Mouse (Mus musculus): Measurements from ENCODE around the gene Zbtb42. TPM values are rescaled to one million over a fixed set of nuclear protein-coding genes. Genes with fewer than 3 reads are reported as not detected.

Zbtb42 gene
- 1.8 and 2.4 TPM in 2 replicates for polyA plus RNA-seq (2015; fragmentation: Nextera tagmentation; extraction: Ambion mirVana)

GRCm38 (mm10) chr12:112678555-112679026 lies at the start of gene Zbtb42:
Gene Zbtb42, plus strand, starts transcription at chr12:112678828.
- Histone ChIP-seq H3K9me3 (replicated peaks) (no peaks in the 10 kb centered on the region), H3K4me3 (replicated peaks) (peak within 1 kb of the TSS; percentile 54), H3K4me1 (peaks cover 45% of the 10 kb centered on the region), H3K9ac (replicated peaks) (peak within 1 kb of the TSS; percentile 47), H3K27me3 (replicated peaks) (peaks cover 43% of the 10 kb centered on the region), H3K36me3 (no peaks in the 10 kb centered on the region), H3K27ac (replicated peaks) (no peak within 1 kb of the TSS), H3K4me2 (peak within 1 kb of the TSS; percentile 96)
- no peak for ATAC-seq (ENCODE audit: low FRiP score)
- WGBS = 0% methylated on average over 48 of the region's 60 CpGs

GRCm38 (mm10) chr12:112628928-112629721 lies 49.5 kb upstream of the Zbtb42 start:
- Histone ChIP-seq H3K4me3 (replicated peaks) (peak overlapping the region; percentile 19; the same call in 1 of the 2 replicates), H3K36me3 (no peaks in the 10 kb centered on the region), H3K4me1 (peaks cover 9% of the 10 kb centered on the region), H3K27me3 (replicated peaks) (no peaks in the 10 kb centered on the region), H3K9me3 (replicated peaks) (no peaks in the 10 kb centered on the region), H3K9ac (replicated peaks) (peak overlapping the region; percentile 1; the same call in 1 of the 2 replicates), H3K27ac (replicated peaks) (no peak overlapping the region), H3K4me2 (peak overlapping the region; percentile 49)
- ATAC-seq (ENCODE audit: low FRiP score) = peak; percentile 80
- WGBS = 38% methylated on average over 19 of the region's 19 CpGs

GRCm38 (mm10) chr12:112630029-112630428 lies 48.6 kb upstream of the Zbtb42 start:
- 93% methylated on average over 12 of the region's 12 CpGs for WGBS
- H3K9ac ChIP-seq (replicated peaks) = no peak overlapping the region

GRCm38 (mm10) chr12:112630796-112631195 lies 47.8 kb upstream of the Zbtb42 start:
- 85% methylated on average over 5 of the region's 5 CpGs for WGBS
- H3K27ac ChIP-seq (replicated peaks) = no peak overlapping the region
- H3K36me3 ChIP-seq = no peaks in the 10 kb centered on the region
- H3K4me3 ChIP-seq (replicated peaks) = no peak overlapping the region
- H3K27me3 ChIP-seq (replicated peaks) = no peaks in the 10 kb centered on the region
- no peak overlapping the region for H3K4me2 ChIP-seq
- peaks cover 9% of the 10 kb centered on the region for H3K4me1 ChIP-seq
- H3K9ac ChIP-seq (replicated peaks) = no peak overlapping the region
- ATAC-seq (ENCODE audit: low FRiP score) = no peak
- no peaks in the 10 kb centered on the region for H3K9me3 ChIP-seq (replicated peaks)

More at GRCm38 (mm10) chr12:112630029-112630428, 48.6 kb upstream of the Zbtb42 start:
- ATAC-seq (ENCODE audit: low FRiP score) = no peak
- Histone ChIP-seq H3K4me2 (no peak overlapping the region), H3K4me3 (replicated peaks) (no peak overlapping the region), H3K9me3 (replicated peaks) (no peaks in the 10 kb centered on the region), H3K27me3 (replicated peaks) (no peaks in the 10 kb centered on the region), H3K36me3 (no peaks in the 10 kb centered on the region), H3K27ac (replicated peaks) (no peak overlapping the region), H3K4me1 (peaks cover 9% of the 10 kb centered on the region)

- Histone ChIP-seq H3K27ac (replicated peaks) (no peak overlapping the region), H3K36me3 (no peaks in the 10 kb centered on the region), H3K9me3 (replicated peaks) (no peaks in the 10 kb centered on the region), H3K27me3 (replicated peaks) (no peaks in the 10 kb centered on the region), H3K4me1 (peaks cover 9% of the 10 kb centered on the region), H3K9ac (replicated peaks) (no peak overlapping the region), H3K4me2 (no peak overlapping the region), H3K4me3 (replicated peaks) (no peak overlapping the region)
- ATAC-seq (ENCODE audit: low FRiP score) = no peak
- WGBS = 54% methylated on average over 1 of the region's 1 CpGs
Measured at GRCm38 (mm10) chr12:112631472-112631871, 47.2 kb upstream of the Zbtb42 start.

GRCm38 (mm10) chr12:112632084-112632777 lies 46.4 kb upstream of the Zbtb42 start:
- Histone ChIP-seq H3K4me2 (no peak overlapping the region), H3K4me1 (peaks cover 9% of the 10 kb centered on the region), H3K4me3 (replicated peaks) (no peak overlapping the region), H3K9me3 (replicated peaks) (no peaks in the 10 kb centered on the region), H3K9ac (replicated peaks) (no peak overlapping the region), H3K27me3 (replicated peaks) (no peaks in the 10 kb centered on the region), H3K27ac (replicated peaks) (no peak overlapping the region), H3K36me3 (no peaks in the 10 kb centered on the region)
- 81% methylated on average over 11 of the region's 11 CpGs for WGBS
- ATAC-seq (ENCODE audit: low FRiP score) = no peak

- Histone ChIP-seq H3K4me1 (peaks cover 9% of the 10 kb centered on the region), H3K4me3 (replicated peaks) (no peak overlapping the region), H3K9me3 (replicated peaks) (no peaks in the 10 kb centered on the region), H3K27me3 (replicated peaks) (no peaks in the 10 kb centered on the region), H3K36me3 (no peaks in the 10 kb centered on the region), H3K9ac (replicated peaks) (no peak overlapping the region), H3K4me2 (no peak overlapping the region), H3K27ac (replicated peaks) (no peak overlapping the region)
- 90% methylated on average over 5 of the region's 5 CpGs for WGBS
- ATAC-seq (ENCODE audit: low FRiP score) = no peak
Measured at GRCm38 (mm10) chr12:112632907-112633306, 45.7 kb upstream of the Zbtb42 start.

GRCm38 (mm10) chr12:112633686-112634085 lies 44.9 kb upstream of the Zbtb42 start:
- WGBS = 81% methylated on average over 9 of the region's 9 CpGs
- H3K9ac ChIP-seq (replicated peaks) = no peak overlapping the region

GRCm38 (mm10) chr12:112639526-112639925 lies 39.1 kb upstream of the Zbtb42 start:
- 88% methylated on average over 10 of the region's 10 CpGs for WGBS
- H3K4me3 ChIP-seq (replicated peaks) = no peak overlapping the region
- peaks cover 6% of the 10 kb centered on the region; the same call in 1 of the 2 replicates for H3K4me1 ChIP-seq
- no peak overlapping the region for H3K9ac ChIP-seq (replicated peaks)
- H3K4me2 ChIP-seq = no peak overlapping the region
- no peaks in the 10 kb centered on the region for H3K36me3 ChIP-seq
- H3K27me3 ChIP-seq (replicated peaks) = no peaks in the 10 kb centered on the region
- H3K27ac ChIP-seq (replicated peaks) = no peak overlapping the region
- no peak for ATAC-seq (ENCODE audit: low FRiP score)
- H3K9me3 ChIP-seq (replicated peaks) = no peaks in the 10 kb centered on the region

More at GRCm38 (mm10) chr12:112633686-112634085, 44.9 kb upstream of the Zbtb42 start:
- Histone ChIP-seq H3K4me3 (replicated peaks) (no peak overlapping the region), H3K4me2 (no peak overlapping the region), H3K4me1 (peaks cover 9% of the 10 kb centered on the region), H3K9me3 (replicated peaks) (no peaks in the 10 kb centered on the region), H3K27ac (replicated peaks) (no peak overlapping the region), H3K36me3 (no peaks in the 10 kb centered on the region), H3K27me3 (replicated peaks) (no peaks in the 10 kb centered on the region)
- no peak for ATAC-seq (ENCODE audit: low FRiP score)

- Histone ChIP-seq H3K9ac (replicated peaks) (no peak overlapping the region), H3K4me3 (replicated peaks) (no peak overlapping the region), H3K36me3 (no peaks in the 10 kb centered on the region; the same call in 1 of the 2 replicates), H3K27me3 (replicated peaks) (no peaks in the 10 kb centered on the region), H3K9me3 (replicated peaks) (no peaks in the 10 kb centered on the region), H3K27ac (replicated peaks) (no peak overlapping the region), H3K4me2 (no peak overlapping the region), H3K4me1 (peaks cover 24% of the 10 kb centered on the region)
- ATAC-seq (ENCODE audit: low FRiP score) = no peak
- 93% methylated on average over 6 of the region's 6 CpGs for WGBS
Measured at GRCm38 (mm10) chr12:112643126-112643525, 35.5 kb upstream of the Zbtb42 start.

GRCm38 (mm10) chr12:112644180-112644854 lies 34.3 kb upstream of the Zbtb42 start, which contains the start of gene Siva1:
Gene Siva1, plus strand, starts transcription at chr12:112644679.
- Histone ChIP-seq H3K4me3 (replicated peaks) (peak within 1 kb of the TSS; percentile 73), H3K27me3 (replicated peaks) (no peaks in the 10 kb centered on the region), H3K27ac (replicated peaks) (peak within 1 kb of the TSS; percentile 88), H3K9ac (replicated peaks) (peak within 1 kb of the TSS; percentile 65), H3K9me3 (replicated peaks) (no peaks in the 10 kb centered on the region), H3K36me3 (peaks cover 11% of the 10 kb centered on the region), H3K4me1 (peaks cover 24% of the 10 kb centered on the region), H3K4me2 (peak within 1 kb of the TSS; percentile 93)
- peak; percentile 97 for ATAC-seq (ENCODE audit: low FRiP score)
- 2% methylated on average over 43 of the region's 46 CpGs for WGBS
